Mouse (Mus musculus): ENCODE results near the gene Cd300ld.

DNA sequence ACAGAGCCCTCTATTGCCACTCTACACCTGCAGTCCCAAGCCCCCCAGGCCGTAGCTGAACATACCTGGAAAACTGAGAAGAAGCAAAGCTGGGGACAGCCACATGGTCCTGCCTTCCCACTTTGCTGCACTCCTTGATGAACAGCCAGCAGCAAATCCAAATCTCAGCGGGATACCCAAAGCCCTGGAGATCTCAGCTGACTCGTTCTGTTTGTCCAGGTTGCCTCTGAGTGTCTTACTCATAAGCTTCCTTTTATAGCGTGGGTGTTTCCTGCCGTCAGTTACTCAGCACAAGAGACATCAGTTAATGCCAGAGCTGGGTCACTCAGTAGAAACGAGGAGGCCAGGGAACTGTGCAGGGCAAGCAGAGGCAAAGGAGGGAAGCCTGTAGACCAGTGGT, 55.6 kb downstream of the Cd300ld start, which contains the start of gene Cd300lb:
- TF ChIP-seq POLR2A (IDR thresholded peaks at IDR 0.05; ENCODE audit: extremely low read depth, insufficient read depth, low read length) = no peak
- TF ChIP-seq CTCF (IDR thresholded peaks at IDR 0.05; ENCODE audit: extremely low read depth, insufficient read depth, low read length) = no peak

Data from cortical plate, adult 2 months (tissue).